Mouse (Mus musculus): ENCODE measurements around the gene Slamf9. TPM values are rescaled to one million over a fixed set of nuclear protein-coding genes. Genes with fewer than 3 reads are reported as not detected.
A peak's percentile ranks its signal among the peaks of the same experiment; 100 is the strongest.

Gene Slamf9
- polyA plus RNA-seq, 2 experiments: 0.49 to 0.51 TPM

DNA sequence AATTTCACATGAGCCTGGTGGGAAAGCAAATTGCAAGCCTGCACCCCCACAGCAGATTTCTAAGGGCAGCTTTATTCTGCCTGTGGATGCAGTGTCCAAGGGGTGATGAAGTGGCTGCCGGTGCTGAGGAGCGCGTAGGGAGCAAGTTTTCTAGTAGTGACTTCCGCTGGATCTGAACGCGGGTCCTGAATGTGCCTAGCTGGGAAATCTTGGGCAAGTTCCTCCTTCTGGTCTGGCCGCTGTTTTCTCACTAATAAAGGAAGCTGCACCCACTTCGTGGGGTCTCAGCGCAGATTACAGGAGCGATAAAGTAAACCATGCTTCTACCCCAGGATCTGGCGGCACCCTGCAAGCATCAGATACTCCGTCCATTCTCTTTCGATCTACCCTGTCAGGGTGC lies 6.0 kb downstream of the Slamf9 start:
- Histone ChIP-seq H3K27ac (replicated peaks; ENCODE audit: low read depth, low read length) (no peak overlapping the region), H3K9me3 (ENCODE audit: control insufficient read depth, low read length) (no peaks in the 10 kb centered on the region), H3K4me1 (ENCODE audit: control insufficient read depth, insufficient read depth, low read length) (peaks cover 18% of the 10 kb centered on the region), H3K4me3 (replicated peaks; ENCODE audit: low read length) (peak overlapping the region; percentile 63), H3K9ac (ENCODE audit: low read depth, low read length, severe bottlenecking) (peak overlapping the region; percentile 65; the same call in 1 of the 2 replicates), H3K4me2 (replicated peaks; ENCODE audit: low read depth, low read length, severe bottlenecking) (peak overlapping the region; percentile 90), H3K27me3 (ENCODE audit: control insufficient read depth, insufficient read depth, low read length) (no peaks in the 10 kb centered on the region), H3K36me3 (ENCODE audit: control insufficient read depth, insufficient read depth, low read length) (no peaks in the 10 kb centered on the region)
- WGBS: 17% methylated on average over 13 of the region's 13 CpGs
- no peak for TF ChIP-seq POLR2A (IDR thresholded peaks at IDR 0.05; ENCODE audit: borderline replicate concordance, extremely low read depth, insufficient read depth, insufficient read length)
- DNase-seq (ENCODE audit: low spot score) (no peak), ATAC-seq (ENCODE audit: low FRiP score, low read depth) (no peak)

DNA sequence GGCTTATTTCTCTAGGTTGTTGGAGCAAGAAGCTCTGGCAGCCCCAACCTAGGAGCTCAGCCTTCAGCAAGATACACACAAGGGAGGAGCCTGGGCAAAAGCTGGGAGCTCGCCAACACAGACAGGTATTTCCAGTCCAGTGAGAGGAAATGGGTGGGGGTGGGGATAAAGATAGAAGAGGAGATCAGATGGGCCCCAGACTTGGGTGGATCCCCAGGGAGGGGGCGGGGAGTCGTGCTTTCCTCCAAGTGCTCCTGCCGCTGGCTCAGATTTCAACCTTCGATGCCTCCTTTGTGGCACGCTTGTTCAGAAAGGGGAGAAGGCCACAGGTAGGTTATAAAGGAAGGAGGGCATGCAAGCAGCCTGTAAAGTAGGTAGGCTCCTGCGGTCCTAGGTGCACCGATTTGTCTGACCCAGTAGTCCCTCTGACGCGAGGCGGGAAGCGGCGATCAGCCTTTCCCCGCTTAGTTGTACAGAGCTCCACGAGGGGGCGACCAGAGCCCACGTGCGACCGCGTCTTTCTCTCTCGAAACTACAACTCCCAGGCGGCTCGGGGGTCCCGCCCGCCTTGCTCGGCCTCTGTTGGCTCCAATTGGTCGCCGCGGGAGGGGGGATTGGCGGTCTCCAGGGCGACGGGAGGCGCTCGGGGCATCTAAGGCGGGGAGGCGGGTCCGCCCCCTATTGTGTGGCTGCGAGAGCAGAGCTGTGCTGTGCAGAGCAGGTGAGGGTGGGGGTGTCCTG lies 6.6 kb downstream of the Slamf9 start, which contains the start of gene Igsf9:
TSS of gene Igsf9 (plus strand) at position 249 of the 741 bp plus-strand sequence.
- no peaks in the 10 kb centered on the region for H3K36me3 ChIP-seq (ENCODE audit: control insufficient read depth, insufficient read depth, low read length)
- peak within 1 kb of the TSS; percentile 63 for H3K4me3 ChIP-seq (replicated peaks; ENCODE audit: low read length)
- no peak for TF ChIP-seq POLR2A (IDR thresholded peaks at IDR 0.05; ENCODE audit: borderline replicate concordance, extremely low read depth, insufficient read depth, insufficient read length)
- no peak within 1 kb of the TSS for H3K27ac ChIP-seq (replicated peaks; ENCODE audit: low read depth, low read length)
- H3K9ac ChIP-seq (ENCODE audit: low read depth, low read length, severe bottlenecking): peak within 1 kb of the TSS; percentile 65
- peaks cover 19% of the 10 kb centered on the region for H3K4me1 ChIP-seq (ENCODE audit: control insufficient read depth, insufficient read depth, low read length)
- peak within 1 kb of the TSS; percentile 90 for H3K4me2 ChIP-seq (replicated peaks; ENCODE audit: low read depth, low read length, severe bottlenecking)
- no peaks in the 10 kb centered on the region for H3K27me3 ChIP-seq (ENCODE audit: control insufficient read depth, insufficient read depth, low read length)
- H3K9me3 ChIP-seq (ENCODE audit: control insufficient read depth, low read length): no peaks in the 10 kb centered on the region
- DNase-seq (ENCODE audit: low spot score): peak; percentile 97
- peak; percentile 96 for ATAC-seq (ENCODE audit: low FRiP score, low read depth)
- WGBS: 1% methylated on average over 36 of the region's 38 CpGs

DNA sequence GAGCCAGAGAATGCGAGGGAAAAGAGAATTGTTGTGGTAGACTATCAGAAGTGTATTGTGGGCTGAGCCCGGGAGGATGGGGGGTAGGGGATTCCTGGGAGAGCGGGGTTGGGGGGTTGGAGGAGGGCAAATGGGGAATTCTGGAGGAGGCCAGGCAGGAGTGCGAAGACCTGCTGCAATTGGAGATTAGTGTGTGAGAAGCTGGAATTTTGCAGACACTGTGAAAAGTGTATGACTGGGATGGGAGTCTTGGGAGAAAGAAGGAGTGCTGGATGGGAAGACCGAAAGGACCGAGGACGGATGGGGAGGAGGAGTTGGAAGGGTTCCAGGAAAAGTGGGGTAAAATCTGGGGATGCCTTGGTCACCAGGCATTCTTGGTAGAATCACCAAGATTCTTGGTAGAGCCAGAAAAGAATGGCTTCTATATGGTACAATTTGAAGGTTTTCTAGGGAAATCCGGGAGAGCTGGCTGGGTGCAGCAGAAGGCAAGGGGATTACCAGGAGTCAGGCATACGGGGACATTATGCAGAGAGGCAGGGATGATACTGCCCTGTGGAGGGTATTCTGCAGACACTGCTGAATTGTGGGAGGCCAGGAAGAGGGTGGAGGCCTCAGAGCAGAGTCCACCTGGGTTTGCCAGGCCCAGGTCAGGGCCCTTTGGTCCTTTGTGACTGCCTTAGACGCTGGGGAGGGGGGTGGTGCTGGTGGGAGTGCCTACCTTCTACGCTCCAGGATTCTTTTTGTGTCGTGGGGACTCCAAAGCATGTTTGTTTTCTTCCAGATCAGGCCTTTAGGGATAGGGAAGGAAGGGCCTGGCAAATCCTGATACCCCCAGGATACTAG lies 7.6 kb downstream of the Slamf9 start:
- Histone ChIP-seq H3K4me2 (replicated peaks; ENCODE audit: low read depth, low read length, severe bottlenecking) (peak overlapping the region; percentile 90), H3K4me3 (replicated peaks; ENCODE audit: low read length) (peak overlapping the region; percentile 63), H3K9ac (ENCODE audit: low read depth, low read length, severe bottlenecking) (peak overlapping the region; percentile 65), H3K9me3 (ENCODE audit: control insufficient read depth, low read length) (no peaks in the 10 kb centered on the region), H3K4me1 (ENCODE audit: control insufficient read depth, insufficient read depth, low read length) (peaks cover 19% of the 10 kb centered on the region), H3K27ac (replicated peaks; ENCODE audit: low read depth, low read length) (no peak overlapping the region), H3K36me3 (ENCODE audit: control insufficient read depth, insufficient read depth, low read length) (no peaks in the 10 kb centered on the region), H3K27me3 (ENCODE audit: control insufficient read depth, insufficient read depth, low read length) (no peaks in the 10 kb centered on the region)
- ATAC-seq (ENCODE audit: low FRiP score, low read depth): no peak
- TF ChIP-seq POLR2A (IDR thresholded peaks at IDR 0.05; ENCODE audit: borderline replicate concordance, extremely low read depth, insufficient read depth, insufficient read length): no peak
- 3% methylated on average over 12 of the region's 12 CpGs for WGBS
- no peak for DNase-seq (ENCODE audit: low spot score)

DNA sequence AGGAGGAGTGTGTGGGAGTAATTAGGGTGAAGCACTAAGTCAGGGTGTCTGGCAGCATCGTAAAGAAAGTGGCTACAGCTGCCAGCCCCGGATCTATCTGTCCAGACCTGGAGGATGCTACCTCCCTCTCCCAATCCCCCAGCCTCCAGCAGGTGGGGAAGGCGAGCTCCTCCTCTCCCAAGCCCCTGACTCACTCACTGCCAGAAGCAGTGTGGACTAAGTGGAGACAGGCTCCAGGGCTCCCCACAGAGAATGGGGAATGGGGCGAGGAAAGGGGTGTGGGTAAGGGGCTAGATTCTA lies 8.2 kb downstream of the Slamf9 start:
- no peak for TF ChIP-seq POLR2A (IDR thresholded peaks at IDR 0.05; ENCODE audit: borderline replicate concordance, extremely low read depth, insufficient read depth, insufficient read length)
- H3K9me3 ChIP-seq (ENCODE audit: control insufficient read depth, low read length): no peaks in the 10 kb centered on the region
- ATAC-seq (ENCODE audit: low FRiP score, low read depth) (no peak), DNase-seq (ENCODE audit: low spot score) (no peak)
- H3K4me2 ChIP-seq (replicated peaks; ENCODE audit: low read depth, low read length, severe bottlenecking): peak overlapping the region; percentile 90
- peak overlapping the region; percentile 63 for H3K4me3 ChIP-seq (replicated peaks; ENCODE audit: low read length)
- H3K27me3 ChIP-seq (ENCODE audit: control insufficient read depth, insufficient read depth, low read length): no peaks in the 10 kb centered on the region
- WGBS: 17% methylated on average over 4 of the region's 4 CpGs
- peak overlapping the region; percentile 65; the same call in 1 of the 2 replicates for H3K9ac ChIP-seq (ENCODE audit: low read depth, low read length, severe bottlenecking)
- no peaks in the 10 kb centered on the region for H3K36me3 ChIP-seq (ENCODE audit: control insufficient read depth, insufficient read depth, low read length)
- H3K4me1 ChIP-seq (ENCODE audit: control insufficient read depth, insufficient read depth, low read length): peaks cover 19% of the 10 kb centered on the region
- no peak overlapping the region for H3K27ac ChIP-seq (replicated peaks; ENCODE audit: low read depth, low read length)

DNA sequence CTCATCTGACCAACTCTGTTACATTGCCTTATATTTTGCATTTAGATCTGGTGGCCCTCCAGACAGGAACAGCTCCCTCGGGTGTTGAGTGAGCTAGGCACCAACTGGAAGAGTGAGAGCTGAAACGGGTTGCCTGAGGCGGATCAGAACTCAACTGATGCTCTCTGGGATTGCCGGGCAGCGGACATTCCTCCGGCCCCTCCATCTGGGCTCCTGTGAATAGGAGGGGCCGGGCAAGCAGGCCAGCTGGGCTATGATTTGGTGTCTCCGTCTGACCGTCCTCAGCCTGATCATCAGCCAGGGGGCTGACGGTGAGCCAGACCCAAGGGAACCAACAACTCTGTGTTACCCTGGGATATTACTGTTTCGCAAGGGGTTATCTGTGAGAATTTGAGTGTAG lies 9.1 kb downstream of the Slamf9 start:
- Histone ChIP-seq H3K27me3 (ENCODE audit: control insufficient read depth, insufficient read depth, low read length) (no peaks in the 10 kb centered on the region), H3K4me3 (replicated peaks; ENCODE audit: low read length) (no peak overlapping the region; the same call in 1 of the 2 replicates), H3K9me3 (ENCODE audit: control insufficient read depth, low read length) (no peaks in the 10 kb centered on the region), H3K27ac (replicated peaks; ENCODE audit: low read depth, low read length) (no peak overlapping the region), H3K9ac (ENCODE audit: low read depth, low read length, severe bottlenecking) (no peak overlapping the region), H3K4me2 (replicated peaks; ENCODE audit: low read depth, low read length, severe bottlenecking) (0 out of 2 replicates have a peak overlapping the region, but pooled peaks have one; percentile 5), H3K4me1 (ENCODE audit: control insufficient read depth, insufficient read depth, low read length) (peaks cover 19% of the 10 kb centered on the region), H3K36me3 (ENCODE audit: control insufficient read depth, insufficient read depth, low read length) (no peaks in the 10 kb centered on the region)
- TF ChIP-seq POLR2A (IDR thresholded peaks at IDR 0.05; ENCODE audit: borderline replicate concordance, extremely low read depth, insufficient read depth, insufficient read length): no peak
- WGBS: 59% methylated on average over 11 of the region's 11 CpGs
- ATAC-seq (ENCODE audit: low FRiP score, low read depth) (no peak), DNase-seq (ENCODE audit: low spot score) (no peak)

Data from limb, embryonic 14.5 days (tissue).